Mouse (Mus musculus) midbrain, embryonic 11.5 days (tissue): ENCODE measurements at regions not wholly inside any gene's neighbourhood (a gene's known extent, or its start where the extent isn't known, plus 50 kb on each side); places are given as distances from the start of the nearest gene placed in this dataset.

Experiments
- ATAC-seq: fragments of 200-750 bp; cut with Nextera tagmentation; 2 replicates; pipeline ENCODE4 v1.8.0; 2017; ENCODE audit warnings: moderate TSS enrichment, moderate library complexity; ENCODE audit not compliant: low FRiP score
- DNase-seq: peaks from one replicate; pipeline ENCODE4 v3.0.0; 2015; ENCODE audit warnings: low spot score; ENCODE audit errors: missing footprints
- H3K27ac ChIP-seq: fragments of 300-500 bp; sonication (generic); 2 replicates; pipeline ENCODE4 v1.5.1; 2014; ENCODE audit warnings: low read depth, low read length
- H3K27me3 ChIP-seq: fragments of 300-500 bp; sonication (generic); 2 replicates; pipeline ENCODE4 v1.6.1; 2014; ENCODE audit warnings: mild to moderate bottlenecking, low read length, moderate library complexity, mixed read lengths; ENCODE audit not compliant: control insufficient read depth, insufficient read depth
- H3K36me3 ChIP-seq: fragments of 300-500 bp; sonication (generic); 2 replicates; pipeline ENCODE4 v1.6.1; 2014; ENCODE audit warnings: mild to moderate bottlenecking, low read length, moderate library complexity, mixed read lengths; ENCODE audit not compliant: control insufficient read depth, insufficient read depth
- H3K4me1 ChIP-seq: fragments of 300-500 bp; sonication (generic); 2 replicates; pipeline ENCODE4 v1.6.1; 2014; ENCODE audit warnings: low read length; ENCODE audit not compliant: control insufficient read depth, insufficient read depth
- H3K4me2 ChIP-seq: fragments of 300-500 bp; sonication (generic); 2 replicates; pipeline ENCODE4 v1.6.1; 2014; ENCODE audit warnings: mild to moderate bottlenecking, moderate library complexity
- H3K4me3 ChIP-seq: fragments of 300-500 bp; sonication (generic); 2 replicates; pipeline ENCODE4 v1.5.1; 2014; ENCODE audit warnings: low read depth, low read length
- H3K9ac ChIP-seq: fragments of 300-500 bp; sonication (generic); 2 replicates; pipeline ENCODE4 v1.6.1; 2014; ENCODE audit warnings: low read length
- H3K9me3 ChIP-seq: fragments of 300-500 bp; sonication (generic); 2 replicates; pipeline ENCODE4 v1.6.1; 2016; ENCODE audit warnings: low read length; ENCODE audit not compliant: control insufficient read depth
- WGBS: fragments of 180-500 bp; shearing (Covaris S2); extraction: QIAGEN DNeasy Blood & Tissue Kit; methylation state at CpG from one replicate; pipeline ENCODE4 v1.1.7; 2014; 5-methylcytosine and 5-hydroxymethylcytosine counted together

DNA sequence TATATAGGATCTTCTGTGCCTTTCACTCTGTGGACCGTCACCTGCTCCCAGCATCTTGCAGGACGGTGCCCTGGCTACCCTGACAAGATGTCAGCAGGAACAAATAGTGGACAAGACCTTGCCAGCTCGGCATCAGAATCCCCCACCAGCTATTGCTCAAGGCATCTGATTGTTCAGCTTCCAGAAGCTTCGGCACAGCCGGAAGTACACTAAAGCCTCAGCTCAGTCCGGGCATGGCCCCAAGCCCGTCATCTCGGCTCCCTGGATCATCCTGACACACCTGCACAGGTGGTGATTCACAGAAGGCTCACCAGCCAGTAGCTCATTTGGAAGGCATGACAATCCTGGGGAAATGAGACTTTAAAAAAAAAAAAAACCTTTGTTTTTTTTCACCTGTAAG lies 110.1 kb downstream of the Efnb1 start:
- Histone ChIP-seq H3K4me1 (no peaks in the 10 kb centered on the region), H3K36me3 (no peaks in the 10 kb centered on the region), H3K9ac (no peak overlapping the region), H3K4me3 (no peak overlapping the region), H3K27me3 (peaks cover 14% of the 10 kb centered on the region), H3K27ac (no peak overlapping the region), H3K4me2 (no peak overlapping the region), H3K9me3 (no peaks in the 10 kb centered on the region)
- ATAC-seq = no peak
- DNase-seq = no peak
- WGBS = 92% methylated on average over 8 of the region's 8 CpGs

DNA sequence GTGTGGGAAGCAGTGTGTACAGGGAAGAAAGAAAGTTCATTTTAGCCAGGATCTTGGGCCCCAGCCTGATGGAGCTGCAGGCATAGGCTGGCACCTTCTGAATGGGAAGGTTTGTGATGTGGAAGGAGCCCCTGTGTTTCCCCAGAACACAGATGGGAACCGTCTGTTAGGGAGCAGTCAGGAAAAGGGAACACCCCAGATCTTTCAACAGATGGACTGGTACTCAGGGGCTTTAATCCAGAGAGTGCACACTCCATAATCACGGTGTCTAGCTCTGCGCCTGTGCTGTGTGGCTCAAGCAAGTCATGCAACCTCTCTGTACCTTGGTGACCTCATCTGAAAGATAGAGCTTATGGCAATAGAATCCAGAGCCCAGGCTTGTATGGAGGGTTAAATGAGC lies 109.6 kb downstream of the Efnb1 start:
- 92% methylated on average over 3 of the region's 3 CpGs for WGBS
- Histone ChIP-seq H3K9ac (no peak overlapping the region), H3K27me3 (peaks cover 12% of the 10 kb centered on the region), H3K4me1 (no peaks in the 10 kb centered on the region), H3K4me3 (no peak overlapping the region), H3K9me3 (no peaks in the 10 kb centered on the region), H3K36me3 (no peaks in the 10 kb centered on the region), H3K27ac (no peak overlapping the region), H3K4me2 (no peak overlapping the region)
- no peak for ATAC-seq
- DNase-seq = no peak

GRCm38 (mm10) chrX:99243251-99243650 lies 107.3 kb downstream of the Efnb1 start:
- 90% methylated on average over 5 of the region's 5 CpGs for WGBS
- Histone ChIP-seq H3K27ac (no peak overlapping the region), H3K9me3 (no peaks in the 10 kb centered on the region), H3K4me3 (no peak overlapping the region), H3K4me2 (no peak overlapping the region), H3K27me3 (peaks cover 15% of the 10 kb centered on the region), H3K36me3 (no peaks in the 10 kb centered on the region), H3K4me1 (no peaks in the 10 kb centered on the region), H3K9ac (no peak overlapping the region)
- DNase-seq = no peak
- no peak for ATAC-seq

DNA sequence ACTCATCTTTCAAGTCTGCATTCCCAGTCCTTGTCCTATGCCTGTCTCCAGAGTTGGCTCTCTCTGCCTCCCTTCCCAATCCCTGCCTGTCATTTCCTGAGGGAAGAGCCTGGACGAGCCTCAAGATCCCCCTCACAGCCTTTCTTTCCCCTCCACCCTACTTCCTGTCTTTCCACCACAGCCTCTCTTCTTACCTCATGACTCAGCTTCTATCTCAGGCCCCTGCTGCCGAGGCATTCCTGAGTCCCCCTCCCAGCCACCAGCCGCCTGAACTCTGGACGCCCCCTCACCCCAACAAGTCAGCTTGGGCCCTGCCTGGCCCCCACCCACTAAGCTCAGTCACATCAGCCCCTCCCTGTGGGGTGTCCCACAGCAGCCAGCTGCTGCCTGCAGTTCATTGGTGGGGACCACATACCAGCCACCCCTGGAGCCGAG lies 105.8 kb downstream of the Efnb1 start:
- peaks cover 21% of the 10 kb centered on the region for H3K27me3 ChIP-seq
- WGBS = 53% methylated on average over 5 of the region's 5 CpGs

DNA sequence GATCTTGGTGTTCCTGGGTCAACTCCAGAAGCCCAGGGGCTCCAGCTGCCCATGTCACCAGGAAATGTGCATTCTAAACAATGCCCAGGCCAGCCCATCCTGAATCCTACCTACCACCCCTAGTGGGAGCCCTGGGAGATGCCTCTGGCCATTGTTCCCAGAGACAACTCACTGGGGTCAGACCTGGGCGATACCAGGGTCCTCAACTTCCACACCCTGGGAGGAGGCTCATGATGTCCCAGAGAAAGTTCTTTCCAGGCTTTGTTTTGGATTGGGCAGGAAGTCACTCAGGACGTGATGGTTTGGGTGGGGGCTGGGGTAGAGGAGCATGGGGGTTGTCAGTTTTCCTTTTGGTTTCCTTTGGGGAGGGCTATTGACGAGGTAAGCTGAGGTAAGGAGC lies 97.1 kb downstream of the Efnb1 start:
- DNase-seq = no peak
- H3K4me2 ChIP-seq = no peak overlapping the region
- H3K9ac ChIP-seq = no peak overlapping the region
- WGBS = 60% methylated on average over 3 of the region's 3 CpGs
- H3K9me3 ChIP-seq = no peaks in the 10 kb centered on the region
- H3K4me3 ChIP-seq = no peak overlapping the region
- H3K36me3 ChIP-seq = no peaks in the 10 kb centered on the region
- H3K27ac ChIP-seq = no peak overlapping the region
- H3K4me1 ChIP-seq = peaks cover 6% of the 10 kb centered on the region; the same call in 1 of the 2 replicates
- H3K27me3 ChIP-seq = peaks cover 24% of the 10 kb centered on the region
- ATAC-seq = no peak

More for the DNA sequence above, 105.8 kb downstream of the Efnb1 start:
- no peak overlapping the region for H3K4me3 ChIP-seq
- no peak overlapping the region for H3K27ac ChIP-seq
- no peaks in the 10 kb centered on the region for H3K4me1 ChIP-seq
- no peak overlapping the region for H3K9ac ChIP-seq
- no peaks in the 10 kb centered on the region for H3K36me3 ChIP-seq
- no peak for DNase-seq
- ATAC-seq = no peak
- no peaks in the 10 kb centered on the region for H3K9me3 ChIP-seq
- no peak overlapping the region for H3K4me2 ChIP-seq

DNA sequence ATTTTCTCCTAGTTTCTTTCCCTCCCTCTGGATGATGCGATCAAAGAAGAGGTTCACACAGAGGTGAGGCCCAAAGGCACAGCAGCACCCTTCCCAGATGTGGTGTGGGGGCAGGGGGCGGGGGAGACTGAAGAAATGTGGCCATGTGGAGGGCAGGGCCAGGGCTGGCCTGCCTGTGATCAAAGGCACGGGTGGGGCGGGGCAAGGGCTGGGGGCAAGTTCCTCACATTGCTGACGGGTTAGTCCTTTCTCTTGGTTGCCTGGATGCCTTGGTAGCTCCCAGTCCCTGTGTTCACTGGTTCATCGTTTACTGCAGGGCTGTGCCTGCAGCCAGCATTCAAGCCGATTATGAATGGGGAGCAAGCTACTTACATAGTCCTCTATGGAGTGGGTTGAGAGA lies 96.4 kb downstream of the Efnb1 start:
- no peak overlapping the region for H3K9ac ChIP-seq
- peak; percentile 89 for DNase-seq
- no peak overlapping the region for H3K27ac ChIP-seq
- H3K36me3 ChIP-seq = no peaks in the 10 kb centered on the region
- peaks cover 6% of the 10 kb centered on the region; the same call in 1 of the 2 replicates for H3K4me1 ChIP-seq
- H3K27me3 ChIP-seq = peaks cover 22% of the 10 kb centered on the region
- WGBS = 34% methylated on average over 7 of the region's 7 CpGs
- H3K9me3 ChIP-seq = no peaks in the 10 kb centered on the region
- H3K4me3 ChIP-seq = no peak overlapping the region
- no peak overlapping the region for H3K4me2 ChIP-seq
- peak; percentile 88 for ATAC-seq

- Histone ChIP-seq H3K36me3 (no peaks in the 10 kb centered on the region), H3K9ac (no peak overlapping the region), H3K27me3 (peaks cover 33% of the 10 kb centered on the region), H3K4me1 (peaks cover 8% of the 10 kb centered on the region), H3K4me3 (no peak overlapping the region), H3K27ac (no peak overlapping the region), H3K9me3 (no peaks in the 10 kb centered on the region), H3K4me2 (no peak overlapping the region)
- 67% methylated on average over 7 of the region's 7 CpGs for WGBS
- ATAC-seq (no peak), DNase-seq (no peak)
These were observed 89.3 kb downstream of the Efnb1 start for GRCm38 (mm10) chrX:99225111-99225752.

DNA sequence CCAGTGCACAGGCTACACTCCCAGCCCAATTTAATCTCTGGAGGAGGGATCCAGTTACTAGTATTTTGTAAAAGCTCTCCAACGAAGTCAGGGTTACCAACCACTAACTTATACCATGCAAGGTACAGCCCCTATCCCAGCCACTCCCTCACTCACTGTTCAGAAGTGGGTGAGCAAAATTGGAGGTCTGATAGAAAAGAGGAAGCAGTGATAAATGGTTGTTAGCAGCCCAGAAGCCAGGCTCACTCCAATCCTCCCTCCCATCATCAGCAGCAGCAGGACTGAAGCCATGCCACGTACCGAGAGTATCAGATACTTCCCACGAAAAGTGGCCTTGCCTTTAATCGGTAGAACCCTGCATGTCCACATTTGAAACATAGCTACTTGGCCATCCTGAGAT lies 86.1 kb downstream of the Efnb1 start:
- DNase-seq (peak; percentile 57), ATAC-seq (no peak)
- no peaks in the 10 kb centered on the region for H3K9me3 ChIP-seq
- H3K4me1 ChIP-seq = peaks cover 18% of the 10 kb centered on the region
- H3K36me3 ChIP-seq = no peaks in the 10 kb centered on the region
- WGBS = 81% methylated on average over 5 of the region's 5 CpGs
- H3K4me2 ChIP-seq = no peak overlapping the region
- H3K27me3 ChIP-seq = peaks cover 38% of the 10 kb centered on the region
- H3K4me3 ChIP-seq = no peak overlapping the region
- H3K9ac ChIP-seq = no peak overlapping the region
- H3K27ac ChIP-seq = no peak overlapping the region

DNA sequence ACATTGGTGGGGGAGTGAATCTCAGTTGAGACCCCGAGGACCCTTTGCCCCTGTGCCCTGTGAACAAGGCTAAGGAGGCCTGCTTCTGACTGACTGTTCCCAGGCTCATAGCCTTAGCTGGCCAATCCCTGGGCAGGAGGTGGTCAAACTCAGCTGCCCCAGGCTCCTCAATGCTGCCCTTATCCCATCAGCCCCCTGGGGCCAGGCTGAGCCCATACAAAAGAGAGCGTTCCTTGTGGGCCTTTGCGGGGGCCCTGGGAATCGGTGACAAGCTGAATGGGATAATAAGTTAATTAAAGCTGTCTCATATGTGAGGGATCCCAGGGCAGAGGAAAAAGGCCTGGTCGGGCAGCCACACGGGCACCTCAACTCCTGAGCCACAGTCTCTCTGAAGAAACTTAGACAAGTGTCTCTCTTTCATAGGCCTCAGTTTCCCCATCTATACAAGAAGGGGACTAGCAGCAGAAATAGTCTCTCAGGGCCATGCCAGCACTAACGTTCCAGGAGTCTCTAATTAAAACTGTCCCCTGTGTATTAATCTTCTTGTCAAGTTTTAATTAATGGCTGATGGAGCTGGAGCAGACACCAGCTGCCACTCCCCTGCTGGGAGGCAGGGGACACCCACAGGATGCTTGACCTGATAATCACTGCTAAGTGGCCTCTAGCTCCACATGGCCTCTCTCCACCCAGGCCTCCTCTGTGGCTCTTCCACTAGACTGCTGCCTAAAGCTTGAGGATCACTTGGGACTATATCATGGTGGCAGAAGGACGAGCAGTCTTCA lies 84.9 kb downstream of the Efnb1 start:
- DNase-seq (peak; percentile 69), ATAC-seq (peak; percentile 51)
- H3K4me2 ChIP-seq = no peak overlapping the region
- H3K9me3 ChIP-seq = no peaks in the 10 kb centered on the region
- no peak overlapping the region for H3K27ac ChIP-seq
- 22% methylated on average over 8 of the region's 8 CpGs for WGBS
- no peak overlapping the region for H3K9ac ChIP-seq
- H3K27me3 ChIP-seq = peaks cover 46% of the 10 kb centered on the region
- peaks cover 23% of the 10 kb centered on the region for H3K4me1 ChIP-seq
- H3K4me3 ChIP-seq = no peak overlapping the region
- no peaks in the 10 kb centered on the region for H3K36me3 ChIP-seq
